Mouse (Mus musculus) ES-E14 (cell line): ENCODE measurements at regions not wholly inside any gene's neighbourhood (a gene's known extent, or its start where the extent isn't known, plus 50 kb on each side); places are given as distances from the start of the nearest gene placed in this dataset.

Experiments
- HCFC1 ChIP-seq: IDR thresholded peaks from 2 replicates; pipeline ENCODE4 v1.6.1; 2012; ENCODE audit warnings: low read length, inconsistent platforms, borderline replicate concordance; ENCODE audit not compliant: insufficient read depth
- ZC3H11A ChIP-seq: IDR thresholded peaks from 2 replicates; pipeline ENCODE4 v1.6.1; 2012; ENCODE audit warnings: low read depth, mild to moderate bottlenecking, inconsistent platforms, low read length, borderline replicate concordance
- ZNF384 ChIP-seq: IDR thresholded peaks from 2 replicates; pipeline ENCODE4 v1.6.1; 2012; ENCODE audit warnings: low read depth, low read length, inconsistent platforms

GRCm38 (mm10) chr8:97433584-97433983, 1545.2 kb upstream of the Got2 start:
- no peak for TF ChIP-seq HCFC1
- no peak for TF ChIP-seq ZNF384
- TF ChIP-seq ZC3H11A: no peak
